Mouse (Mus musculus) ES-E14 (cell line): ENCODE measurements at regions not wholly inside any gene's neighbourhood (a gene's known extent, or its start where the extent isn't known, plus 50 kb on each side); places are given as distances from the start of the nearest gene placed in this dataset.

ENCODE experiments used
- CHD2 ChIP-seq: IDR thresholded peaks from 2 replicates; pipeline ENCODE4 v1.6.1; 2014; ENCODE audit warnings: mild to moderate bottlenecking, low read depth, low read length, inconsistent platforms
- MAFK ChIP-seq: IDR thresholded peaks from 2 replicates; pipeline ENCODE4 v1.6.1; 2014; ENCODE audit warnings: mild to moderate bottlenecking, low read depth, low read length, inconsistent platforms; ENCODE audit not compliant: insufficient read depth
- ZC3H11A ChIP-seq: IDR thresholded peaks from 2 replicates; pipeline ENCODE4 v1.6.1; 2012; ENCODE audit warnings: low read depth, mild to moderate bottlenecking, inconsistent platforms, low read length, borderline replicate concordance
- ZNF384 ChIP-seq: IDR thresholded peaks from 2 replicates; pipeline ENCODE4 v1.6.1; 2012; ENCODE audit warnings: low read depth, low read length, inconsistent platforms

GRCm38 (mm10) chrX:161661936-161662335 lies 54.9 kb upstream of the Rai2 start:
- TF ChIP-seq ZC3H11A (no peak), MAFK (no peak), CHD2 (no peak), ZNF384 (no peak)
